Mouse (Mus musculus) thymus, adult 2 months (tissue): Measurements from ENCODE around the gene Clybl.

Source experiments
- CTCF ChIP-seq: fragments of 200-500 bp; IDR thresholded peaks from 2 replicates; pipeline ENCODE4 v1.5.1; 2012; ENCODE audit warnings: mild to moderate bottlenecking, control low read depth, low read length, moderate library complexity, borderline replicate concordance; ENCODE audit not compliant: control insufficient read depth, poor library complexity, insufficient read depth; ENCODE audit errors: extremely low read depth
- POLR2A ChIP-seq: fragments of 200-500 bp; IDR thresholded peaks from 2 replicates; pipeline ENCODE4 v1.6.1; 2012; ENCODE audit warnings: mild to moderate bottlenecking, low read length, control low read depth, moderate library complexity; ENCODE audit not compliant: control insufficient read depth, poor library complexity, insufficient read depth; ENCODE audit errors: extremely low read depth

DNA sequence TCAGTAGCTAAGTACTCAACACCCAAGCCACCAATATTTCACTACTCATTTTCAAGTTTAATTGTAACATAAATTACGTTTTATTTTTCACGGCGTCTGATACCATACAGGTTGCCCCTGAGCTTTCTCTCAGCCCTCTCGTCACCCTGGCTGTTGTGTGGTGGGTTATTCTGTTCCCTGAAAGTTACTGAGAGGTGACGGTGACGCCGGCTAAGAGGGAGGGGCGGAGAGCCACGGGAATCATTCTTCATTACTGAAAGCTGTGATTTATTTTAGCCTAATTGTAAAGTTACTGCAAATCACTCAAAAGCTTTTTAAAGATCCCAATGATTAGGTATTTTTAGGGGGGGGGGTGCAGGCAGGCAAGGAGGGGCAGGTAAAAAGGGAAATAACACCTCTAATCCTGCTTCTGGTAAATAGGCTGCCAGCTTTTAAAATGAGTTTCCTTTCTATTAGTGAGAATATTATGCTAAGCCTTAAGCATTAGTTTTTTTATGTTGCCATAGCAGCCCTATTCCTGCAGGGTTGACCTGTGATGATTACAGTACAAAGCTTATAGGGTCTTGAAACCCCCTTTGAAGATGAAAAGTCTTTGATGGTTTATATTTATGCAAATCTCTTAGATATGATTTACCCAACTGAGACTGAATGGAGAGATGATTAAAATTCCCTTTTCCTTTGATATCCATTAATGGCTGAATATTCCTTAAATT is 192.9 kb downstream of the Clybl start:
- TF ChIP-seq CTCF (no peak), POLR2A (no peak)
